Mouse (Mus musculus) right cerebral cortex, postnatal 4 days (tissue): Measurements from ENCODE around the gene Fuk.
"Not testable (repeated sequence)": the region's sequence is repeated elsewhere in the genome, so short reads cannot be mapped to it uniquely, and the experiment has no call there.

ENCODE experiments used
- DNase-seq: peaks from one replicate; pipeline ENCODE4 v3.0.0-alpha.2; 2022

The Fuk gene

DNA sequence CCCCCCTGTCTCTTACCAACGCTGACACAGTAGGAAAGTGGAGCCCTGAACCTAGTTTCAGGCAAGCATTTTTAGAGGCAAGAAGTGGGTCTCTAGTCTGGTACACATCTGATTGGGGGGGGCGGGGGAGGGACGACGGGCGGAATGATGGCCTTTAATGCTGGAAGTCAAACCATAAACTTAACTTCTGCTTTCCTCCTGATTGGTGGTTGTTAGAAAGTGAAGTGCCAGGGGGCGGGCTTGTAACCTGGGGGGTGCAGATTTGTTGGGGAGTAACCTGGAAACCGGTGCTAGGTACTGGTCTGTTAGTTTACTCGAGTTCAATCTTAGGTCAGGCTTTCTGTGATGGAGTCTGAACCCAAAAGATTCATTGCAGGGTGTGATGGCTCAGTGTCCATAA is 16.2 kb upstream of the Fuk start:
- no peak for DNase-seq

DNA sequence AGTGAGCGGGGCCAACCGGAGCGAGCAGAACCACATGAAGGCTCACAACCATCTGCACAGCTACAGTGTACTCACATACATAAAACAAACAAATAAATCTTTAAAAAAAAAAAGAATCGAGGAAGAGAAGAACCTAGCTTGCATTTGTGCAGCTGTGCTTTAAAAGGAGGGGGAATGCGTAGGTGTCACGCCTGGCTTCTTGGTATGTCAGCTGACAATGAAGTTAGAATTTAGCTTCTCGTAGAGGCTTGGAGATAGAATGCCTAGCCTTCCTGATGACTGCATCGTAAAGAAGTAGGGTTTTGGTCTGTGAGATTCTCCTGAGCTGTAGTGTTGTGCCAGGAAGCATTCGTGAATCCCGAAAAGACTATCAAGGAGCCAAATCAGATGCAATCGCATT is 15.7 kb upstream of the Fuk start:
- no peak for DNase-seq

DNA sequence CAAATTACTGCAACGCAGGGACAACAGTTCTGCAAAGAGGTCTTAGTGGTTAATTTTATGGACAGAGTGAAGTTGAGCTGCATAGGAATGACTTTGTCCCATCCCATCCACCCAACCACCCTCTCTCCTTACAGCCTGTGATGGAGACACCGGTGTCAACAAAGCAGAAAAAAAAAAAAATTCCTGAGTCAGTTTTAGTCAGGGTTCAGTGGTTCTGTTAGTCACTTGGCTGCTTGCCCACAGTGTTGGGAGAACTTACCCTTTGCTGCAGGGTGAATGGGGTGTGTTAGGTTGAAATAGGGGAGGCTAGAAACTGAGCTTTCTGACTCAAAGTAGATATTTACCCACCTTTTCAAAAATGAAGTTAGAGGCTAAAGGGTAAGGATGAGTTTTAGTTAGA is 15.1 kb upstream of the Fuk start:
- DNase-seq, result no peak

DNA sequence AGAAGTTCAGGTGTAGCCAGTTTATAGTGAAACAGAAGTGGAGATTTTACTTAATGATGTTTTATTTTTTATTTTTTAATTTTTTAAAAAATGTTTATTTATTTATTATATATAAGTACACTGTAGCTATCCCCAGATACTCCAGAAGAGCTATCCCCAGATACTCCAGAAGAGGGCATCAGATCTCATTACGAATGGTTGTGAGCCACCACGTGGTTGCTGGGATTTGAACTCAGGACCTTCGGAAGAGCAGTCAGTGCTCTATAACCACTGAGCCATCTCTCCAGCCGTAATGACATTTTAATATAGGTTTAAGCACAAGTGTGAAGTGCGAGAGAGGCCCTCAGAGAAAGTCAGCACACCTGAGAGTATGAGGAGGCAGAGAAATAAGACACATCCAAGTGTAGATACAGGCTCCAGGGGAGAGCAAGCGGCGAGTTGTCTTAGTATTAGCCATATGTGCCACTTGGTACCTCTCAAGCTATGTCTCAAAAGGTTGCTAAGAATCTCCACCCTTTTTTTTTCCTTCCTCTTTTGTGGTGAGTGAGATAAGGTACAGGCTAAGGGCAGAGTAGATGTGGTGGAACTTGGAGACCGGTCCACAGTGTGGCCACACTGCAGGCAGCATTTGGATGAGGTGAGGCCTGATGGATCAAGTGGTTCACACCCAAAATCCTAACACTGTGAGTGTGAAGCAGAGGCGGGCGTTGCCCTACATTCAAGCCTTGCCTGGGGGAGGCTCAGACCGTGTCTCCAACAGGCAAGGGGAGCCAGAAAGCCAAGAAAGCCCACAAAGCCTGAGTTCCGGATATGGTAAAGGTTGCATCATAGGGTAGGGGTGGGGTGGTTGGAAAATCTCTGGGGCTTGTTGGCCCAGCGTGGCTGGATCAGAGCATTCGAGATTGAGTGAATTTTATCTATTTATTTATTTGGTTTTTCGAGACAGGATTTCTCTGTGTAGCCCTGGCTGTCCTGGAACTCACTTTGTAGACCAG is 9.6 kb upstream of the Fuk start:
- no peak for DNase-seq

DNA sequence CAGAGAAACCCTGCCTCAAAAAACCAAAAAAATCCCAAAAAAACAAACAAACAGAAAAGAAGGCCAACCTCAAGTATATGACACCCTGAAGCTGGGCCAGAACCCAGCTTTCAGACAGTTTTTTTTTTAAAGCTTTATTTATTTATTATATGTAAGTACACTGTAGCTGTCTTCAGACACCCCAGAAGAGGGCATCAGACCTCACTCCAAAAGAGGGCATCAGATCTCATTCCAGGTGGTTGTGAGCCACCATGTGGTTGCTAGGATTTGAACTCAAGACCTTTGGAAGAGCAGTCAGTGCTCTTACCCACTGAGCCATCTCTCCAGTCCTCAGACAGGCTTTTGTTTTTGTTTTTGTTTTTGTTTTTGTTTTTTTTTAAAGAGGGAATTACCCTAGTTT is 7.6 kb upstream of the Fuk start:
- not testable (repeated sequence) for DNase-seq

DNA sequence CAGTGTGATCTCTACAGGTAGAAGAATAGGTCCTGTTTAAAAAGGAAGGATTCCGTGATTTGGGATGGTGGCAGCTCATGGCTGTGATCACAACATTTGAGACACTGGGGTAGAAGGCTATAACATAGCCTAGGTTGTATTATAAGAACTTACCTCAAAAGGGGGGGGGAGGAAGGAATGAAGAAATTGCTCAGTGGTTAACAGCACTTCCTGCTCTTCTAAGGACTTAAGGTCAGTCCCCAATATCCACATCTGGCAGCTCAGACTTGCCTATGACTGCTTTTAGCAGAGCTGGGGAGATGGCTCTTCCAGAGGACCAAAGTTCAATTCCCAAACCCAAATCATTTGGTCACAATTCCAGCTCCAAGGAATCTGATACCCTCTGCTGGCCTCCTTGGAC is 4.4 kb upstream of the Fuk start:
- DNase-seq, result no peak

DNA sequence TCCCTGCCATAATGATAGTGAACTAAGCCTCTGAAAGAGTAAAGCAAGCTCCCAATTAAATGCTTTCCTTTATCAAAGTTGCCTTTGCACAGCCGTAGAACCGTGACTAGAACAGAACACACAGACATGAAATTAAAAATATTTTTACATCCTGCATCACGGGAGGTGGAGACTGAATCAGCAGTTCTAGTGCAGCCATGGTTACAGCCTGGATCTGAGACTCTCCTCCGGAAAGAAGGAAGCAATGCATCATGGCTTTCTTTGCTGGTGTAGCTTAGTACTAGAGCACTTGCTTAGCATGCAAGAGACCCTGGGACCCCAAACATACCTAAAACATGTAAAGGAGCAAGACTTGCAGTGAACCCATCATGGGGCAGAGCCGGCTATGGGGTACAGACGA is 3.1 kb upstream of the Fuk start:
- no peak for DNase-seq

DNA sequence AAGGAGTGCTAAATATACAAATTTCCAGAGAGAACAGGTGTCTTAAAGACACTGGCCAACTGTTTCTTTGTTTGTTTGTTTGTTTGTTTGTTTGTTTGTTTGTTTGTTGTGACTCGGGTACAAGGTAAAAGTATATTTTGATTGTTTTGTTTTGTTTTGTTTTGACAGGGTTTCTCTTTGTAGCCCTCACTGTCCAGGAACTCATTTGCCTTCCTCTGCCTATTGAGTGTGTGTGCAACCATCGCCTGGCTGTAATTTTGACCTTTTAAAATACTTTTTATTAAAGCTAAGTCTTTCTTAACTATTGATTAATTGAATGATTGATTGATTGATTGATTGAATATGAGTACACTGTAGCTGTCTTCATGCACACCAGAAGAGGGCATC is 284 bp upstream of the Fuk start:
- DNase-seq, result no peak

DNA sequence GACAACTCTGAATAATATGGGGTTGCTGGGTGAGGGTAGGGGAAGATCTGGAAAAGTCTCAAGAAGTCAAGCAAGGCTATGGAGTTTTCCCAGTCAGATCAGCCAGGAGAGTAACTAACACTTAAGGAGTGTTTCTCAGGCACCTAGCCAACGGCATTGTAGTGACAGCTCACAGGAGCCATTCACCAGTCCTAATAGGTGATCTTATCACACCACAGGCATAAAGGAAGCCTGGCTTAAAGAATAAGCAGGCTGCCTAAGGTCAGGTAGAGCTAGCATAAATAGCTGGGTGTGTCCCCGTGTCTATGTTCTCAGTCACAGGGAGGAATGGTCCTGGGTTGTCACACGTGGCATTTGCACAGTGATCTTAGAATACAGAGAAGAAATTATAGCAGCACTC is 1.2 kb downstream of the Fuk start:
- DNase-seq, result no peak

DNA sequence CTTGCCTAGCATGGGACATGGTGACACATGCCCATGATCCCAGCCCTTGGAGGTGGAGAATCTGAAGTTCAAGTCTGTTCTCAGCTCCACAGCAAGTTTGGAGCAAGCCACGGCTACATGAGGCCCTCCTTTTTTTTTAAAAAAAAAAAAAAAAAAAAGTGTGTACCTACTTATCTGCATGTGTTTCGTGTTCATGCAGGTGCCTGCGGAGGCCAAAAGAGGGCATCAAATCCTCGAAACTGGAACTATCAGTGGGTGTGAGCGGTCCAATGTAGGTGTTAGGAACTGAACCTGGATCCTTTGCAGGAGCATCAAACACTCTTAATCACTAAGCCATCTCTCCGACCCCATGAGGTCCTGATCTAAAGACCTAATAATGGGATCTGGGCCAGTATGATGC is 4.8 kb downstream of the Fuk start:
- no peak for DNase-seq

DNA sequence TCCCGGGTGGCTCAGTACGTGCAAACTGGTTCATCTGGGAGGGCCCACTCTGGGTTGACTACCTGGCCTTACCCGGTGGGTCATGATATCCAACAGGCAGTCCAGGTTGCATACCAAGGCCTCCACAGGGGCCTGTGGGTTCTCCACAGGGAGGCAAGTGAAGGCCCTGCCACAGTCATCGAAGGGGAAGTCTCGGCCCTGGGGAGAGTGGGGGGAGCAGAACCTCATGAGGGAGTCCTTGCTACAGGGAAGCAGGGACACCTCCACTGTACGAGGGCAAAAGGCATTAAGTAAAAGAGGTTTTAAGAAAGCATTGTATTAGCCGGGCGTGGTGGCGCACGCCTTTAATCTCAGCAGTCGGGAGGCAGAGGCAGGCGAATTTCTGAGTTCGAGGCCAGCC is 6.5 kb downstream of the Fuk start:
- DNase-seq, result no peak

DNA sequence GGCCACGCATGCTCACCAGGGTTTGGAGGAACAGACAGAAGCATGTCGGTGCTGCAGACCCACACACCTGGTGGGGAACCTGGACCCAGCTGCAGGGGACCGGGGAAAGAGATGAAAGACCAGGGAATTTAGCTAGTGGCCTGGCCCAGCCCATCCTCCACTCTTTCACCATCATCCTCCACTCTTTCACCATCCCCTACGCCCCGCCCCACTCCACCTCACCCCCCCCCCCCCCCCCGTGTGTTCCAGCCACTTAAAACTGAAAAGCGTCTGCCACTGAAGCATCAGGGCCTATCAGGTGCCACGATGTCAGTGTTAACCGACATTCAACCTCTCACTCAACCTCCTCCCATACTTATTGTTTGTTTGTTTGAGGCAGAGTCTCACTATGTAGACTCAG is 7.0 kb downstream of the Fuk start:
- DNase-seq, result no peak

DNA sequence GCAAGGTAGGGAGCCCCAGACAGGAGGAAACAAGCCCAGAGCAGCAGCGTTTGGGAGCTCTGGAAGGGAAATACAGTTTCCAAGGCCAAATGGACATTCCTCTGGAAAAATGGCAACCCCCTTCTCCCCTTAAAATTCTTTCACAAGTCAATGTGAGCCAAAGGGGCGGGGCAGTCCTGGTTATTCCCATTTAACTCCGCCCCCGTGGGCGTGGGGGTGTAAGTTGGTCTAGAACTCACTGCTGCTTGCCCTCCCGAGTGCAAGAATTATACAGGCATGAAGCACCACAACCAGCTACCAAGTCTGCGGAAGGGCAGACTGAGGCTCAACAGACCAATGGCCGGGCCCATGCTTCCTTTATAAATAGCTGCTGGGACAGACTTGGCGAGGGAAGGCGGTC is 7.4 kb downstream of the Fuk start:
- no peak for DNase-seq

DNA sequence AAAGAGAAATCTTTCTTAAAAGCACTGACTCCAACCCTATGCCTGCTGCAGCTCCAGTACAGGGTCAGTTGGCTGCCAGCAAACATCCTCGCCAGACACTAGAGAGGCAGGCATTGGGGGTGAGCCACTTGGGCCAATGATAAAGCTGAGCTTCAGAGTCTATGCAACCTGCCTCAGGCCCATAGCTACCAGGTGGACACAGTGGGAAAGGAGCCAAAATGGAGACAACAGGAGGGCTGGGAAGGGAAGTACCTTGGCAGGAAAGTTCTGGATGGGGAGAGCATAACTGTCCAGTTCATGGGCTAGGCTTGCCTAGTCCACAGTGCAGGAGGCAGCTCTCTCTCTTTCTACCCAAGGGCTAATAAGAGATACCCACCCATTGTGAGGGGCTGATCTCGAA is 9.4 kb downstream of the Fuk start:
- DNase-seq, result no peak

DNA sequence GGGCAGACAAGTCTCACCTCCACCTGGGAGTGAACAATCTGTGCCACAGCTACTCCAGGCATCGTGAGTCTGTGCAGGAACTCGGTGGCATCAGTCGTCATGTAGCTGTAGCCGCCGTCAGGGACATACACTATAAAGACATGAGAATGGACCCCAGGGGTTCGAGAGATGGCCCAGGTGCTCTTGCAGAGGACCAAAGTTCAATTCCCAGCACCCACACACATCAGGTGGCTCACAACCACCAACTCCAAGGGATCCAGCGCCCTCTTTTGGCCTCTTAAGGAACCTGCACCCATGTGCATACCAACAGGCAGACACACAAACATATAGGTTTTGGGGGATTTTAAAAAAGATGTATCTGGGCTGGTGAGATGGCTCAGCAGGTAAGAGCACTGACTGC is 10.2 kb downstream of the Fuk start:
- DNase-seq, result no peak

DNA sequence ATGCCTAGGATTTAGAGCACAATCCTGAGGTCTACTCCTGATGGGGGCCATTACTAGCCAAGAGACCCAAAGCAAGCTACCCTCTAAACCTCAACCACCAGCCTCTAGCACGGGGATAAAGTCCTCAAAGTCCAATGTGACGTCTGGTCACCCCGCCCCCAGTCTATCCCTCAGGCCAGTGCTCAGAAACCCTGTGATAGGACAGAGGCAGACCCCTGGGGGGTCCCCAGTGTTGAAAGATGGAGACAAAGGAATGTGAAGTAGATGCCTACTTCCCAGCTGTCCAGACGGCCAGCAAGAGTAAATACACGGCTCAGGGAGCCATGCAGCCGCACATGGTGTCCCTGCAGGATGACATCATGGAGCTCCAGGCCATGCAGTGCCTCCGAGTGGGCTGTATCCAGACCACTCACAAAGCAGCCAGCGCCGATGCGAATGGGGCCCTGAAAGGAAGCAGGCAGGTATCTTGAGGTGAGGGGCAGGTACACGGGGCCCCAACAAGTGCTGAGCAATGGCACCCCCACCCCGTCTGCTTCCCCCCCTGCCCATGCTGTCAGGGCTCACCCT is 12.3 kb downstream of the Fuk start:
- DNase-seq, result no peak

DNA sequence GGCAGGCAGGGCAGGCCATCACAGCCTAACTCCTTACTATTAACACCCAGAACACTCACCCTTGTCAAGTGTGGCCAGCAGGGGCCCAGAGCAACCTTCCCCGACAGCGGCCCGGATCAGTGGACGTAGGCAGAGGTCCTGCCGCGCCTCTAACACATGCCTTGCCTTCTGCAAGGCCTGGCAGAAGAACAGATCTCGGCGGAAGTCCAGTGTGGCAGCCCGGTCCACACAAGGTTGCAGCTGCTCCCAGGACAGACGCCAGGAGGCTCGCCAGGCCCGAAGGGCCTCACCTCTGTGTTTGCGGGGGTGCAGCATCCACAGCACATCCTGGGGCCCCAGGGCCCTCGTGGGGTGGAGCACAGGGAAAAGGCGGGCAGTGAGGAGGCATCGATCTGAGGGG is 13.4 kb downstream of the Fuk start:
- no peak for DNase-seq

DNA sequence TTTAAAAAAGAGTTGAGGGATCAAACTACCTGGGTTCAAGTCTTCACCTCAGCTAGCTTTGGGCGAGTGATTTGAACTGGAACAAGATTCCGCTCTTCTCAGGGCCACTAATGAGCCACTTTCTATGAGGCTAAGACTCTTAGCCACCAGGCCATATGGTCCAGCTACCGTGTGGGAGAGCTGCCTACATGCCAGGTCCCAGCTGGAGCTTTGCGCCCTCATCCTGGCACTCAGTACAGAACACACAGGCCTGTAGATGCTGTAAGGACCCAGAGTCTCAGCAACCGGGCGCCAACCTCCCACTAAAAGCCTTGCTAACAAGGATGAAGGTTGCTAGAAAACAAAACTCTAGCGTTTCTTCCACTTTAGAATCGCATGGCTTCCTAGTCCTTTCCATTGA is 13.8 kb downstream of the Fuk start:
- no peak for DNase-seq

DNA sequence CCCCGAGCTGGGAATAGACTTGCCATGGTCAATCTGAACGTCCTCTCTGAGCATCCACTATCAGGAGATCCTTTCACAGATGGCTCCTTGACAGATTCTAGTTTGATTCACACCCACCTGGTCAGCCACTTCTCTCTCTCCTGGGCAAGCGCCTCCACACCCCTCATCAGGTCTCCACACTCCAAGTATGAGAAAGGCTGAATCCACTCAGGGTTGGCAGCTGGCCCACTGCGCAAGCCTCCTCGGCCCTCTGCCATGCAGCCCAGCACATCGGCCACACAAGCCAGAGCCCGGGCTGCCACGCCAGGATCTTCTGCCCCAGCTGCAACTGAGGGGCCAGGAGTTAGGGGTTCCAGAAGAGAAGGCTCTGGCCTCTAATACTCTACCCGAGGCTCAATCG is 14.7 kb downstream of the Fuk start:
- no peak for DNase-seq

DNA sequence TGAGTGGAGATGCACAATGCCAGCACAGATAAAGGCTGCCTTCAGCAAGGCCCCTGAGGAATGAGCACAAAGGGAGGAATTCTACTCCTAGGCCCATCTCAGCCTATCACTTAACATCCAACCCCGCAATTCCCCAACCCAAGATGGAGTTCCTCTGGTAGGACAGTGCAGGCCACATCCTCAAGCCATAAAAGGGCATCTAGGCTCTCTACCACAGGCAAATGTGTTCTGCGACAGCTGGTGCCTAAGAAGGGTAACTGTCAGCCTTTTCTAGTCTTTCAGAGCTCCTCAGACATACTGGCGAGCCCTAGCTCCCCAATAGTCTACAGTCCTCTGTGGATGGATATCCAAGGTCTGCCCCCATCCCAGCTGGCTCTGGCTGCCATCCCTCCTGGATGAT is 15.7 kb downstream of the Fuk start:
- no peak for DNase-seq

DNA sequence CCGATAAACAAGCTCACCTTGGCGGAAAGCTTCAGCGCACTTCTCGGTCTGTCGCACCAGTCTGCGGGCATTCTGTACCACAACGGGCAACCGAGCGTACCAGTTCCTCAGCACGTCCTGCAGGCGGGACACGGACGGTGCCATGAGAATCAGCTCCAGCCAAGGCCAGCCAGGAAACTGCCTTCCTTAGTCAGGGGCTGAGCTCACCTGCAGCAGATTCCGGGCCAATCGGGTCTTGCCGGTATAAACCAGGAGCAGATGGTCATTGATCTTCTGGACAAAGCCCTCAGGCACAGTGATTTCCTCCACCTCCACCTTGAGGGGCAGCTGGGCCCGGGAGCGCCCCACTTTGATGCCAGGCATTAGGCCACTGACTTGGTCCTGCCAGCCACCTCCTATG is 18.5 kb downstream of the Fuk start:
- DNase-seq, result no peak

DNA sequence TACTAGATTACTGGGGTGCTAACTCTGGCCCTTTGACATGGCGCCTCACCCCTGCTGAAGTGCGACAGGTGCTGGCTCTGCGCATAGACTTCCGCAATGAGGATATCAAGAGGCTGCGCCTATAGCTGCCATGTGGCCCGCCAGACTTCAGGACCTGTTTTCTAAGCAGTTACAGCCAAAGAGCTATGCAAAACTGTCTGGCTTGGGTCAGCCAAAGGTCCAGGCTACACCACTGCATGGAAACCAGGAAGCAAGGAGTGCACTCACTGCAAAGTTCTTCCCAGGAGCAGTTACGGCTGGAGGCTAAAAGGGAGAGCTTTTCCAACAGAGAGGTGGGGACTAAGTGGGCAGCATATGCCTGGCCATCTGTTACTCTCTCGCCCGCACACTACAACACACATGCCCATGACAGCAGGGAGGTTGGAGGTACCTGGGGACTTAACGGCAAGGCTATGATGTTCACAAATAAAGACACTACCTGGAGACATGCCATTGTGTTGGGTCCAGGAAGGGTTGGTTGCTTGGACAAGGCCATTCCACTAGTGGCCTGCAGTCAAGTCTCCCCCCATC is 20.5 kb downstream of the Fuk start:
- no peak for DNase-seq

DNA sequence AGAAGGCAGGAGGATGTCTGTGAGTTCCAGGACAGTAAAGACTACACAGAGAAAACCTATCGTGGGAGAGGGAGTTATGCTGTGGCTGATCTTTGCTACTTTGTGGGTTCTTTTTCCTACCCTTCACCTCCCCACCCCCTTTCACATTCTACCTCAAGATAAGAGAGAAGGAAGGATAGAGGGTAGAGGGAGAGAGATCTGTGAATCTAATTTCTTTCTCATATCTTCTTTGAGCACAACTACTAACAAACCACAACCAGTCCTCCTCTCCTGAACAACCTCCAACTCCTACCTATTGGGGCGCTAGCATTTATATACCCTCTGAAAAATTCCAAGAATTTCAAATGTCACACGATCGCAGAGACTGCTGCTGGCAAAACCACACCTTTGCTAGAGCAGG is 24.4 kb downstream of the Fuk start:
- DNase-seq, result no peak

DNA sequence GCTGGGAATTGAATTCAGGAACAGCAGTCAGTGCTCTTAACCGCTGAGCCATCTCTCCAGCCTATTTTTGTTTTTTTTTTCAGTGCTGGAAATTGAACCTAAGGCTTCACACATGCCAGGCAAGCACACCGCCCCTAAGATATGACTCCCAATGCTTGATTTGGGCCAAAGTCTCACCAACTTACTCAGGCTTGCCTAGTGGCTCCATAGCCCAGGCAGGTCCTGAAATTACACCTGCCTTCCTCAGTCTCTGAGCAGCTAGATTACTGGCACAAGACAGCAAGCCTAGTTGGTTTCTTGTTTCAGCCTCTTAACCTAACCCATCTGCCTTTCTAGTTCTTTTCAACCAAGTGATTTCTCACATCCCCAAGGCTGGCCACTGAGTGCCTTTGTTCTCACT is 31.8 kb downstream of the Fuk start:
- DNase-seq, result no peak
